Mouse (Mus musculus) heart, embryonic 10.5 days (tissue): ENCODE measurements around the gene Sbno2. TPM values are rescaled to one million over a fixed set of nuclear protein-coding genes. Genes with fewer than 3 reads are reported as not detected.
"Not testable (repeated sequence)": the region's sequence is repeated elsewhere in the genome, so short reads cannot be mapped to it uniquely, and the experiment has no call there.

Experiments
- DNase-seq: peaks from one replicate; pipeline ENCODE4 v3.0.0-alpha.2; 2017; ENCODE audit warnings: low spot score
- H3K27ac ChIP-seq: fragments of 300-500 bp; sonication (generic); 2 replicates; pipeline ENCODE4 v1.5.1; 2016; ENCODE audit warnings: mild to moderate bottlenecking
- H3K27me3 ChIP-seq: fragments of 300-500 bp; sonication (generic); 2 replicates; pipeline ENCODE4 v1.6.1; 2016; ENCODE audit warnings: mild to moderate bottlenecking; ENCODE audit not compliant: poor library complexity, insufficient read depth, severe bottlenecking
- H3K36me3 ChIP-seq: fragments of 300-500 bp; sonication (generic); 2 replicates; pipeline ENCODE4 v1.6.1; 2016; ENCODE audit warnings: mild to moderate bottlenecking, moderate library complexity
- H3K4me1 ChIP-seq: fragments of 300-500 bp; sonication (generic); 2 replicates; pipeline ENCODE4 v1.6.1; 2016; ENCODE audit warnings: mild to moderate bottlenecking
- H3K4me3 ChIP-seq: fragments of 300-500 bp; sonication (generic); 2 replicates; pipeline ENCODE4 v1.5.1; 2016; ENCODE audit warnings: mild to moderate bottlenecking, moderate library complexity
- H3K9me3 ChIP-seq: fragments of 300-500 bp; sonication (generic); 2 replicates; pipeline ENCODE4 v1.6.1; 2016; ENCODE audit warnings: mild to moderate bottlenecking, moderate library complexity
- WGBS: fragments of 180-500 bp; shearing (Covaris S2); methylation state at CpG from one replicate; pipeline ENCODE4 v1.1.7; 2016; 5-methylcytosine and 5-hydroxymethylcytosine counted together
- polyA plus RNA-seq: library from polyadenylated mRNA; unstranded; fragments of >200 nt; fragmentation: Nextera tagmentation; extraction: Ambion mirVana; gene quantifications from 2 replicates; pipeline ENCODE4 v1.2.1, GENCODE M21; 2016

The Sbno2 gene
- polyA plus RNA-seq, 1 experiment from 2014 or later = 15.6 TPM

DNA sequence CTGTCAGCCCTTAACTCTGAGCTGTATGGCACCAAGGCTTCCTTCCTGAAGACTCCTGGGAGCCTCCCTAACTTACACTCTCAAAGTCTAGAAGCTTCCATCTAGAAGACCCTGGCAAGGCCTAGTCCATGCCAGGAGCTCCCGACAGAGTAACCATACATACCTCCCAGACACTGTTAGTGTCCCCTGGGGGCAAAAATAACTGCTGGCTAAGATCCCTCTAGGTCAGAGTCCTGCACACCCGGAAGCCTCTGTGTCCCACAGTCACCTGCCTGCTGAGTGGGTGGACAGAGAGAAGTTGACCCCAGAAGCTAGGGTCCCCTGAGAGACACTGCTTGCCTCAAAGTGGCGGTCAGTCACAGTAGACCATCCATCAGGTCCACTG is 33.9 kb downstream of the Sbno2 start:
- H3K27ac ChIP-seq = peak overlapping the region; percentile 85

DNA sequence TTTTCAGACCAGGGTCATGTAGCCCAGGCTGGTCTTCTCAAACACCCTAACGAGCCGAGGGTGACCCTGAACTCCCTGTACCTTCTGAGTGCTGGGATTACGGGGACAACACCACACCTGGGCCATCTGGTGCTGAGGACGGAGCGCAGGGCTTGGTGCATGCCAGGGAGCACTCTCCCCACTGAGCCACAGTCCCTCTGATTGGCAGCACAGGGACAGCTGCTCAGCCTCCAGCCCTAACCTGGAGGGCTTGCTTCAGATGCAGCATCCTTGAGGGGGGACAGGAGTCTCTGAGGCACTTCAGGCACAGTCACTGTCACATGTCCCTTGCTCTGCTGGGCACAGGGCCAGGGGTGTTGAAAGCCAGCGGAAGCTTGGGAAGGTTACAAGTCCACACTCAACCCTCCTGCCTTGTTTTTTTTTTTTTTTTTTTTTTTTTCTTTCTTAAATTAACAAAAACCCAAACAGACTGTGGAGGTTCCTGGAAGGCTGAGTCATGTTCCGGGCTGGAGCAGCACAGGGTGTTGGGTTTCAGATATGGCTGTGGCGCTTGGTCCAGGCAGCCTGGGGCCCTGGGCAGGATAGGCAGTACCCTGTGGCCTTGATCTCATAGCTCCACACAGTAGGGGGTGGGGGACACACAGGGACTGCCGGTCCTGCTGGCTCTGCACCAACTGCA is 34.4 kb downstream of the Sbno2 start:
- no peaks in the 10 kb centered on the region for H3K27me3 ChIP-seq
- peaks cover 30% of the 10 kb centered on the region for H3K36me3 ChIP-seq
- H3K9me3 ChIP-seq = no peaks in the 10 kb centered on the region
- peaks cover 64% of the 10 kb centered on the region for H3K4me1 ChIP-seq
- 54% methylated on average over 9 of the region's 9 CpGs for WGBS
- peak overlapping the region; percentile 85 for H3K27ac ChIP-seq
- DNase-seq = peak; percentile 94
- H3K4me3 ChIP-seq = 0 out of 2 replicates have a peak overlapping the region, but pooled peaks have one; percentile 7

More for the DNA sequence above, 33.9 kb downstream of the Sbno2 start:
- Histone ChIP-seq H3K9me3 (no peaks in the 10 kb centered on the region), H3K36me3 (peaks cover 26% of the 10 kb centered on the region), H3K4me1 (peaks cover 63% of the 10 kb centered on the region), H3K27me3 (no peaks in the 10 kb centered on the region), H3K4me3 (no peak overlapping the region)
- WGBS = 63% methylated on average over 3 of the region's 3 CpGs
- no peak for DNase-seq

DNA sequence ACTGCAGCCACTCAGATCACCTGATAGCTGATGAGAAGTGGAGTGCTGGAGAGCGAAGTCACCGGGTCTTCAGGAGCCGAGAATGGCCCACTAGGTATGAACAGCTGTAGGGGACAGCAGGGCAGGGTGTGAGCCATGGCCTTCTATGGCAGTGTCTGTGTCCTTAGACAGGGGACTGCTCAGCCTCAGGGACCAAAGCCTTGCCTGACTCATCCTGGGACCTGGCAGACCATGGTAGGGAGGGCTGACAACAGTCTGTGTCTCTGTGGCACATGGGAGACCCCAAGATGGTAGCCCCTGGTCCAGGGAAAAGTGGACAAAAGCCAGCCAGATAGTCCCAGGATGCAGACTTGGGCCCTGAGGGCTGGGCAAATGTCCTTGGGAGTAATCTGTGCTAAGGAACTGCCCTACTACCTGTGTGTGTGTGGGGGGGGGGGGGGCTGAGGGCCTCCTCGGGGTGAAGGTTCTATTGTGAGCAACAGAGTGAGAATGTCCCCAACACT is 35.4 kb downstream of the Sbno2 start:
- WGBS = 86% methylated on average over 4 of the region's 4 CpGs
- peak overlapping the region; percentile 85; the same call in 1 of the 2 replicates for H3K27ac ChIP-seq
- no peak for DNase-seq
- H3K36me3 ChIP-seq = peaks cover 37% of the 10 kb centered on the region
- H3K4me3 ChIP-seq = no peak overlapping the region
- H3K27me3 ChIP-seq = no peaks in the 10 kb centered on the region
- H3K4me1 ChIP-seq = peaks cover 54% of the 10 kb centered on the region
- no peaks in the 10 kb centered on the region for H3K9me3 ChIP-seq

DNA sequence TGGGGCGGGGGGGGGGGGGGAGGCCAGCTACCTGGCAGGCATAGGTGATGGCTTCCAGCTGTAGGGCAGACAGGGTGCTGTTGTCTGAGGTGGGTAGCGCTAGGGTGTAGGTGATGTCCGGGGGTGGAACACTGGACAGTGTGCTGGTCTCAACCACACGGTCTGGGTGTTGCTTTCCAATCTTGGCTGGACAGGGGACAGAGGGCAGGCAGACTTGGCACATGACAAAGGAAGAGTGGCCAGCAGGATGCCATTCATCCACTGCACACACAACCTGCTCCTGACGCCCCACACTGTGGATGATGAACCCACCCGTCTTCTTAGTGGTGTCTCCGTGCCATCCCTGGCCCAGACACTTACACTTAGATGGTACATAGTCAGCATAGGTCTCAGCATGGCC is 36.1 kb downstream of the Sbno2 start:
- DNase-seq = no peak
- WGBS = 91% methylated on average over 6 of the region's 7 CpGs

DNA sequence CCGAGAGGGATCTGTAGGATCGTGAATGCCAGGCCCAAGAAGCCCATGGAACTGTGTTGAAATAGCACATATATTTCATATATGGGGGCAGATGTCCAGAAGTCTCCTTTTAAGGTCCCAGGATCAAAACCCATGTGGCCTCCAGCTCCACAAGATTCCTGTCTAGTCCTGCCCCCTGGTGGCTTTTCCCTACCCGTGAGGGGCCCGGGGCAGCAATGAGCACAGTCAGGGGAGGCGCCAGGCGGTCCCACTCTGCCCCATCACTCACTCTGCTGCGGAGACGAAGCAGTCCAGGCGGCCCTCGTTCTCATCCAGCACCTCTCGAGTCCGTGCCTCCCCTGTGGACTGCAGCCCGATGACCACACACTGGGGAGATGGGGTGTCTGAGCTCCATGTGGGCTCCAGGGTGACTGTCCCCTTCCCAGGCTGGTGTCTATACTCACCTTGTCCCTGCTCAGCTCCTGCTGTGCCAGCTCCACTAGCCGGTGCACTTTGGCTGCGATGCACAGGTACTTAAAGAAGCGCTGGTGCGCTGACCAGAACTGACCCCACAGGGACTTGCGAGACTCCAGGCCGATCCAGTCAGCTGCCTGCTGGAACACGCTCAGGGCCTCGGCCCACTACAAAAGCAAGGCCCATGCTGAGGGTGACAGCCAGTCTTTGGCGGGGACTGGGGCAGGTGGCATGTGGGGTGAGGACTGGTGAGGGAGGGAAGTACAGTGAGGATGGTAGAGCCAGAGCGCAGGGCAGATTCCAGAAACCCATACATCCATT is 41.3 kb downstream of the Sbno2 start:
- no peak overlapping the region for H3K4me3 ChIP-seq
- no peaks in the 10 kb centered on the region for H3K27me3 ChIP-seq
- H3K4me1 ChIP-seq = 0 out of 2 replicates have a peak, but pooled peaks cover 13% of the 10 kb centered on the region
- DNase-seq = no peak
- peaks cover 80% of the 10 kb centered on the region for H3K36me3 ChIP-seq
- H3K27ac ChIP-seq = peak overlapping the region; percentile 42; the same call in 1 of the 2 replicates
- 73% methylated on average over 23 of the region's 23 CpGs for WGBS
- no peaks in the 10 kb centered on the region for H3K9me3 ChIP-seq

More for the DNA sequence above, 36.1 kb downstream of the Sbno2 start:
- Histone ChIP-seq H3K36me3 (peaks cover 42% of the 10 kb centered on the region), H3K9me3 (no peaks in the 10 kb centered on the region), H3K4me3 (no peak overlapping the region), H3K27me3 (no peaks in the 10 kb centered on the region), H3K4me1 (peaks cover 48% of the 10 kb centered on the region), H3K27ac (0 out of 2 replicates have a peak overlapping the region, but pooled peaks have one; percentile 85)

DNA sequence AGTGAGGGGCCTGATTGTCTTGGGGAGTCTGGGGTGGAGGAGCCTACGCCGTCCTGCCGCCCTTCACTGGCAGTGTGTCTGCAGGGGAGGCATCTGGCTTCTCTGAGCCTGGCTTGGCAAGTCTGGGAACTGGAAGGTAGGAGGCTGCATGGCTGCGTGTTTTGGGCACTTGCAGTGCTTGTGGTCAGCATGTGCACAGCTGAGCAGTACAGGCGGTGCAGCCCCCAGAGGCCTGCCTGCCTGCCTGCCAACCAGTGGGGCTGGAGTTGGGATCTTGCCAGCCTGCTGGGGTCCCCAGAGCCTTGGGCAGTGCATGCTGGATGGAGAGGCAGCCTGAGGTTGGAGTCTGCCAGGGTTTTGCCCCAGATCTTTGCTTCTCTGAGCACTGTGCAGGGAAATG is 42.3 kb downstream of the Sbno2 start:
- no peak for DNase-seq
- peaks cover 15% of the 10 kb centered on the region; the same call in 1 of the 2 replicates for H3K4me1 ChIP-seq
- H3K4me3 ChIP-seq = no peak overlapping the region
- 87% methylated on average over 5 of the region's 5 CpGs for WGBS
- H3K36me3 ChIP-seq = peaks cover 88% of the 10 kb centered on the region
- no peaks in the 10 kb centered on the region for H3K9me3 ChIP-seq
- H3K27ac ChIP-seq = peak overlapping the region; percentile 42
- H3K27me3 ChIP-seq = no peaks in the 10 kb centered on the region

DNA sequence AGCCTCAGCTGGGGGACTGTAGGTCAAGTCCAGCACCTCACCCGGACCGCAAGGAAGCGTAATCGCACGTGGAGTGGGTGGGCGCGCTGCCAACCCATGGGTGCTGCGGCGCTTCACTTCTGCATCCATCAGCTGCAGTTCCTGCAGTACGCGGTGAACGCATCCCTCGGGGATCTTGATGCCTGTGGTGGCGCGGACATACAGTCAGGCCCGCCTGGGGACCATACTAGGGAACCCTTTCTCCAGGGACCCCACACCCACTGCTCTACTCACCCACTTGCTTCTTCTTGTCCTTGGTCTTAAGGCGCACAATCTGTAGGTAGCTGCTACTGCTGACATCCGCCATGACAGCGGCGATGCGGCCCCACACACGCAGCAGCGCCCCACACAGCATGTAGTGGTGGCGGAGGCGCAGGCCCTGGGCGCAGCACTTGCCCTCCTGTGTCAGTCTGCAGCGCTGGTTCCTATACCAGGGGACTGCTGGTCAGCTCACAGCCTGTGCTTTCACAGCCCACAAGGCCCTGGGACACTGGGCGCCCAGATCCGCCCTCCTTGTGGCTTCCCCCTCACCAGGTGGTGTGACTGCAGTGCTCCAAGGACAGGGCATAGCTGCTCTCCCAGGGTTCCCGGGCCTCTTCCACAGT is 47.6 kb downstream of the Sbno2 start:
- WGBS = 74% methylated on average over 30 of the region's 30 CpGs
- Histone ChIP-seq H3K9me3 (no peaks in the 10 kb centered on the region), H3K27ac (peak overlapping the region; percentile 44; the same call in 1 of the 2 replicates), H3K36me3 (peaks cover 74% of the 10 kb centered on the region), H3K4me1 (peaks cover 35% of the 10 kb centered on the region), H3K4me3 (0 out of 2 replicates have a peak overlapping the region, but pooled peaks have one; percentile 5), H3K27me3 (no peaks in the 10 kb centered on the region)
- DNase-seq = no peak

DNA sequence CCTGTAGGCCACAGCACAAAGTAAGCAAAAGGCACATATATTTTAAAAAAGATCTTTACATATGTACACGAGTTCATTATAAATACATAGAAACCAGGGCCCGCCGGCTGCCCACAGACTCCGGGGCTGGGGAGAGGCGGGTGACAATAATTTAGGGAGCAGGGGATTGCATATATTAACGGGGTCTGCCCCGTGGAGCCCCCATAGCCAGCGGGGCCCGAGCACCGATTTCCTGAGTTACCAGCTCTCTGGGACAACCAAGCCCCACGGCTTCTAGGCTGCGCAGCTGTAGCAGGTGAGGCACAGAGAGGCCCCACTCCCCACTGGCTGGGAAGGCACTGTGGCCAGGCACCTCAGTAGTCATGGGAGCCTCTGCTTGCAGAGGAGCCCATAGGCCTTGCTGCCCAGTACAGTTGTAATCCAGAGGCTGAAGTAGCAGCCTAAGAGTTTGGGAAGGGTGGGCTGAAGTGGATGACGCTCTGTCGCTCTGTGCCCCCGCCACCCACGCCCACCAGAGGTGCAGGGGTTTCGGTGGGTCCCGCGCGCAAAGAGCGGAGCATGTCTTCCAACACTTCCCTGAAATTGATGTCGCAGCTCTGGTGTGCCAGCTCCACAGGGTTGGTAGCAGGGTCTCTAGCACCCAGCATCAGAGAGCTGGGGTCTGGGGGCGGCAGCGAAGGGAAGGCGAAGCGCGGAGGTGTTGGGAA is 48.2 kb downstream of the Sbno2 start:
- DNase-seq = no peak
- Histone ChIP-seq H3K4me3 (no peak overlapping the region), H3K4me1 (peaks cover 42% of the 10 kb centered on the region), H3K27me3 (no peaks in the 10 kb centered on the region), H3K9me3 (no peaks in the 10 kb centered on the region), H3K27ac (no peak overlapping the region), H3K36me3 (peaks cover 68% of the 10 kb centered on the region)
- WGBS = 90% methylated on average over 27 of the region's 27 CpGs

DNA sequence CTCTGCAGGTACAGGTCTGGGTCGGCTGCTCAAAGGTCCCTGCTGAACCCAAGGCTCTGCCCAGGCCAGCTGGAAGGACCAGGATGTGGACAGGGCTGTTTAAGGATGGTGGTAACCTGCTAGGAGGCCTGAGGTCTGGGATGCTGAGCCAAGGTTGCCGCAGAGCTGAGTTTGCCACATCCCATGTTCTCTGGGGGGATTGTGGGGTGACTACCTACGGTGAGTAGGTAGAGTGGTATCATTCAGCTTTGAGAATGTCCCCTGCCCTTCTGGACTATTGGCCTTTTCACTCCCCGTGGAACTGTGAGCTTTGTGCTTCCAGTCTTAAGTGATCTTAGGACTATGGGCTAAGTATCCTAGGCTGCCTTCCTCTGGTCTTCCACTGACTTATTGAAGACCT is 48.9 kb downstream of the Sbno2 start:
- H3K27me3 ChIP-seq = no peaks in the 10 kb centered on the region
- H3K36me3 ChIP-seq = peaks cover 61% of the 10 kb centered on the region
- no peak overlapping the region for H3K27ac ChIP-seq
- peaks cover 48% of the 10 kb centered on the region for H3K4me1 ChIP-seq
- no peak for DNase-seq
- H3K9me3 ChIP-seq = no peaks in the 10 kb centered on the region
- WGBS = 97% methylated on average over 4 of the region's 4 CpGs
- H3K4me3 ChIP-seq = no peak overlapping the region

DNA sequence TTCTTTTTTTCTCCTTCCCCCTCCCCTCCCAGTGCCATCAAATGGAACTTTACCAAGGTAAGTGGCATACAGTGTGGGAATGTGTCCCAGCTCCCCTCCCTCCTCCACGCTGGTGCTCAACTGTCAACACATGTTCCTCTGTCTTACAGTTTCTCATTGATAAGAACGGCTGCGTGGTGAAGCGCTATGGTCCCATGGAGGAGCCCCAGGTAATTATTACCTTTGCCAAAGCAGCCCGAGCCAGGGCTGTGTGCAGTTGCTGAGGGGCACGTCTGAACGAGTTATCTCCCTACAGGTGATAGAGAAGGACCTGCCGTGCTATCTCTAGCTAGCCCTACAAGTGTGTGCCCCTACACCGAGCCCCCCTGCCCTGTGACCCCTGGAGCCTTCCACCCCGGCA is 49.5 kb downstream of the Sbno2 start:
- Histone ChIP-seq H3K4me3 (no peak overlapping the region), H3K4me1 (peaks cover 54% of the 10 kb centered on the region), H3K36me3 (peaks cover 55% of the 10 kb centered on the region), H3K27me3 (no peaks in the 10 kb centered on the region), H3K27ac (no peak overlapping the region), H3K9me3 (no peaks in the 10 kb centered on the region)
- no peak for DNase-seq
- WGBS = 64% methylated on average over 10 of the region's 10 CpGs

DNA sequence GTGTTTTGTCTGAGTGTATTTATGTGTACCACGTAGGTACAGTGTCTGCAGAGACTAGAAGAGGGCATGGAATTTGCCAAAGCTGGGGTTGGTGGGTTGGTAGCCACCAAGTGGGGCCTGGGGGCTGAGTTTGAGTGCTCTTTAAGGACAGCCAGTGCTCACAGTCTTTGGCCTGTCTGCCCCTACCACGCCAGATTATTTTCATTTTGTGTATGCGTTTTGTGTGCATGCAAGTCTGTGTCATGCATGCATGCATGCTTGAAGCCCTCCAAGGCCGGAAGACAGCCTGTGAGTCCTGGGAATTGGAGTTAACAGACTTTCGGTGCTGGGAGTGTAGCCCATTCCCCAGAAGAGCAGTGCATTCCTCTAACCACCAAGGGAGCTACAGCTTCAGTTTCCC is 50.0 kb downstream of the Sbno2 start:
- DNase-seq = no peak
- Histone ChIP-seq H3K36me3 (peaks cover 50% of the 10 kb centered on the region), H3K27me3 (no peaks in the 10 kb centered on the region), H3K27ac (no peak overlapping the region), H3K9me3 (no peaks in the 10 kb centered on the region), H3K4me1 (peaks cover 57% of the 10 kb centered on the region), H3K4me3 (peak overlapping the region; percentile 92)
- WGBS = 76% methylated on average over 5 of the region's 5 CpGs

DNA sequence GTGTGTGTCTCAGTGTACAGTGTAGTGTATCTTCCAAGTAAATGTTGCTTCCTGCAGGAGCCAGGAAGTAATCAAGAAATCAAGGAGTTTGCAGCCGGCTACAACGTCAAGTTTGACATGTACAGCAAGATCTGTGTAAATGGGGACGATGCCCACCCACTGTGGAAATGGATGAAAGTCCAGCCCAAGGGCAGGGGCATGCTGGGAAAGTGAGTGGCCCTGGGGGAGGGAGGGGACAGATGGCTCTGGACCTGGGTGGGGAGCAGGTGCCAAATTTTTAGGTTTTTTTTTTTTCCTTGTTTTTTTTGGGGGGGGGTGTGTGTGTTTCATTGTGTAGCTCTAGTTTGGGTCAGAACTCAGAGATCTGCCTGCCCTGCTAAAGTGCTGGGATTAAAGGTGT is 50.5 kb downstream of the Sbno2 start:
- not testable (repeated sequence) for H3K27me3 ChIP-seq, H3K9me3 ChIP-seq, DNase-seq
- peaks cover 45% of the 10 kb centered on the region for H3K36me3 ChIP-seq
- 42% methylated on average over 3 of the region's 3 CpGs for WGBS
- H3K27ac ChIP-seq = peak overlapping the region; percentile 99; the same call in 1 of the 2 replicates
- H3K4me3 ChIP-seq = peak overlapping the region; percentile 92
- H3K4me1 ChIP-seq = peaks cover 61% of the 10 kb centered on the region
